Mouse (Mus musculus) spleen, adult 2 months (tissue): ENCODE measurements around the gene Olfr462. TPM values are rescaled to one million over a fixed set of nuclear protein-coding genes. Genes with fewer than 3 reads are reported as not detected.

Source experiments
- DNase-seq, 2 experiments: peaks; one replicate each; pipeline versions ENCODE4 v3.0.0 to v3.0.0-alpha.2; 2012 to 2021; ENCODE audit warnings: low spot score in 2 of 2, low read depth in 1 of 2
- H3K27ac ChIP-seq: fragments of 200-500 bp; 2 replicates; pipeline ENCODE4 v1.5.1; 2012; ENCODE audit warnings: low read length, inconsistent platforms; ENCODE audit not compliant: insufficient read depth
- H3K27me3 ChIP-seq: fragments of 200-500 bp; 2 replicates; pipeline ENCODE4 v1.6.1; 2012; ENCODE audit warnings: mild to moderate bottlenecking, moderate library complexity, low read length, inconsistent platforms; ENCODE audit not compliant: control insufficient read depth, insufficient read depth
- H3K36me3 ChIP-seq: fragments of 200-500 bp; 2 replicates; pipeline ENCODE4 v1.6.1; 2012; ENCODE audit warnings: mild to moderate bottlenecking, low read length, inconsistent platforms; ENCODE audit not compliant: control insufficient read depth, insufficient read depth
- H3K4me1 ChIP-seq: fragments of 200-500 bp; 2 replicates; pipeline ENCODE4 v1.6.1; 2011; ENCODE audit warnings: inconsistent platforms; ENCODE audit not compliant: control insufficient read depth, insufficient read depth, insufficient read length
- H3K4me3 ChIP-seq: fragments of 200-500 bp; 2 replicates; pipeline ENCODE4 v1.5.1; 2011; ENCODE audit warnings: mild to moderate bottlenecking, inconsistent platforms; ENCODE audit not compliant: insufficient read depth, insufficient read length; ENCODE audit errors: extremely low read depth
- CTCF ChIP-seq: fragments of 200-500 bp; IDR thresholded peaks from 2 replicates; pipeline ENCODE4 v1.5.1; 2011; ENCODE audit warnings: mild to moderate bottlenecking, inconsistent platforms; ENCODE audit not compliant: insufficient read depth, insufficient read length, insufficient replicate concordance; ENCODE audit errors: extremely low read depth
- POLR2A ChIP-seq: fragments of 200-500 bp; IDR thresholded peaks from 2 replicates; pipeline ENCODE4 v1.6.1; 2011; ENCODE audit warnings: low read depth, low read length, inconsistent platforms
- WGBS: fragments of 180-500 bp; shearing (Covaris S2); methylation state at CpG from one replicate; pipeline ENCODE4 v1.1.7; 2018; 5-methylcytosine and 5-hydroxymethylcytosine counted together
- polyA plus RNA-seq: library from polyadenylated mRNA; depleted of rRNA; stranded (reverse); fragments of >200 nt; gene quantifications from 2 replicates; pipeline ENCODE4 v1.2.3, GENCODE M21; 2012; rRNA removed

Olfr462 gene
- not detected in 2 replicates for polyA plus RNA-seq

GRCm38 (mm10) chr11:87892168-87892567, at the start of gene Olfr462:
Gene Olfr462 (minus strand): TSS chr11:87892268.
- H3K4me1 ChIP-seq: no peaks in the 10 kb centered on the region
- no peaks in the 10 kb centered on the region for H3K36me3 ChIP-seq
- no peak for TF ChIP-seq CTCF
- TF ChIP-seq POLR2A: no peak
- 87% methylated on average over 6 of the region's 6 CpGs for WGBS
- H3K27ac ChIP-seq: no peak within 1 kb of the TSS
- DNase-seq: no peak
- H3K4me3 ChIP-seq: no peak within 1 kb of the TSS
- H3K27me3 ChIP-seq: no peaks in the 10 kb centered on the region

GRCm38 (mm10) chr11:87935467-87935866, 43.4 kb upstream of the Olfr462 start:
- peak in 1 of 2 experiments; percentile 43 for DNase-seq
- WGBS: 56% methylated on average over 3 of the region's 3 CpGs
- Histone ChIP-seq H3K36me3 (no peaks in the 10 kb centered on the region), H3K27ac (peak overlapping the region; percentile 82), H3K4me3 (no peak overlapping the region), H3K4me1 (no peaks in the 10 kb centered on the region; the same call in none of the 2 replicates), H3K27me3 (no peaks in the 10 kb centered on the region; the same call in 1 of the 2 replicates)
- TF ChIP-seq CTCF: no peak

DNA sequence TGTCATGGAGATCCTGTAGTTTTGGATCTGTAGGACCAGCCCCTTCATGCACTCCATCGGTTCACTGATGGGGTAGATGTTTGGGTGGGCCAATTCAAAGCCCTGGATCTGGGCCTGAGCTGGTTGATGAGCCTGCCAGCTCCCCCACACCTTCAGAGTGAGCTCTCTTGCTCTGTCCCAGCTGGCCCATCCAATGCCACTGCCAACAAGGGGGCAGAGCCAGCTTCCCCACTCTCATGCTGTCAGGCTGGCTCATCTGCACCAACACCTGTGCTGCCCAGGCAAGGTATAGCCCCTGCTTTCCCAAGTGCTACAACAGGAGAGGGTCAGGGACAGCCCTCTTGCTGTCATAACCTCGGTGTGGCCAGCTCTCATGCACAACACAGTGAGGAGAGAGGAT, 41.7 kb upstream of the Olfr462 start:
- Histone ChIP-seq H3K4me1 (no peaks in the 10 kb centered on the region; the same call in none of the 2 replicates), H3K27me3 (no peaks in the 10 kb centered on the region), H3K4me3 (no peak overlapping the region), H3K36me3 (no peaks in the 10 kb centered on the region), H3K27ac (no peak overlapping the region)
- TF ChIP-seq CTCF: no peak
- no peak for TF ChIP-seq POLR2A
- no peak for DNase-seq
- 63% methylated on average over 2 of the region's 2 CpGs for WGBS

GRCm38 (mm10) chr11:87930348-87930747, 38.3 kb upstream of the Olfr462 start:
- DNase-seq: no peak
- Histone ChIP-seq H3K27ac (no peak overlapping the region), H3K4me1 (no peaks in the 10 kb centered on the region), H3K27me3 (no peaks in the 10 kb centered on the region), H3K4me3 (no peak overlapping the region), H3K36me3 (no peaks in the 10 kb centered on the region)
- TF ChIP-seq CTCF: no peak
- no peak for TF ChIP-seq POLR2A
- whole genome bisulfite sequencing: 90% methylated on average over 2 of the region's 2 CpGs

DNA sequence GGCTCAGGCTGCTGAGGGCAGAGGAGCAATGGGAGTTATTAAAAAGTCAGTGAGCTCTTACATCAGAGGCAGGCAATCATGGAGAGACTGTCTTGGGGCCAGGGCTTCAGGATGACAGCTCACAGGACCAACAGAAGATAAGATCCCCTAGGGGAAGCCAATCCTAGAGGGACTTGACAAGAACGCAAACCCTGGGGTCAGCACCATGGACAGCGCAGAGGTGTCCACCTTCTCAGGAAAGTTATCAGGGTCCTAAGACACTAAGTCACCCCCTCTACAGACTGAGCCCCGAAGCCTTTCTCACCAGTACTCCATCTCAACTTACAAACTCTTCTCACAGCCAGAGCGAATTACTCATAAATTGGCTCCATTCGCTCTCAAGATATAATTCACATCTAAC, 28.9 kb upstream of the Olfr462 start, which contains the start of gene Olfr464:
Olfr464 (minus strand) TSS at position 2 of the 400 bp plus-strand sequence.
- H3K27me3 ChIP-seq: no peaks in the 10 kb centered on the region
- H3K27ac ChIP-seq: no peak within 1 kb of the TSS
- no peak within 1 kb of the TSS for H3K4me3 ChIP-seq
- TF ChIP-seq CTCF: no peak
- TF ChIP-seq POLR2A: no peak
- no peaks in the 10 kb centered on the region for H3K36me3 ChIP-seq
- DNase-seq: no peak
- 30% methylated on average over 5 of the region's 5 CpGs for WGBS
- H3K4me1 ChIP-seq: no peaks in the 10 kb centered on the region

DNA sequence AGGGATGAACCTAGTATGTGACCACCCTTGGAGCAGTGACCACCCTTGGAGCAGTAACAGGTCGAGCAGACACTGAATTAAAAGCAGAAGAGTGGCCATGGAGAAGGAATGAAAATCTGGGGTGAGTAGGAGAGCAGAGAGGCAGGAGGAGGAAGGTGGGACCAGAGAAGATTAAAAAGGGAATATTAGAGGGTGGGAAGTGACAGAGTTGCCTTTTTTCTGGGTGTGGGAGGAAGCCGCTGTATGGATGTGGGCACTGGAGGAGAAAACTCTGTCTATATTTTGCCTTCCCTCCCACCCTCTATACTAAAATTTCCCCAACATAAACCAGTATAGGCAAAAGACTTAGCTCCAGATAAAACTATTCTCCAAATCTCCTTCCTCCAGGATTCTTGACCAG, 28.2 kb upstream of the Olfr462 start:
- DNase-seq: no peak
- Histone ChIP-seq H3K36me3 (no peaks in the 10 kb centered on the region), H3K4me3 (no peak overlapping the region), H3K27me3 (no peaks in the 10 kb centered on the region), H3K4me1 (no peaks in the 10 kb centered on the region), H3K27ac (no peak overlapping the region)
- no peak for TF ChIP-seq CTCF
- 67% methylated on average over 2 of the region's 2 CpGs for WGBS

GRCm38 (mm10) chr11:87916005-87916404, 23.9 kb upstream of the Olfr462 start:
- DNase-seq: no peak
- H3K4me3 ChIP-seq: no peak overlapping the region
- H3K27ac ChIP-seq: no peak overlapping the region
- no peaks in the 10 kb centered on the region for H3K27me3 ChIP-seq
- no peaks in the 10 kb centered on the region for H3K36me3 ChIP-seq
- no peak for TF ChIP-seq CTCF
- no peak for TF ChIP-seq POLR2A
- no peaks in the 10 kb centered on the region for H3K4me1 ChIP-seq
- 73% methylated on average over 1 of the region's 1 CpGs for WGBS

DNA sequence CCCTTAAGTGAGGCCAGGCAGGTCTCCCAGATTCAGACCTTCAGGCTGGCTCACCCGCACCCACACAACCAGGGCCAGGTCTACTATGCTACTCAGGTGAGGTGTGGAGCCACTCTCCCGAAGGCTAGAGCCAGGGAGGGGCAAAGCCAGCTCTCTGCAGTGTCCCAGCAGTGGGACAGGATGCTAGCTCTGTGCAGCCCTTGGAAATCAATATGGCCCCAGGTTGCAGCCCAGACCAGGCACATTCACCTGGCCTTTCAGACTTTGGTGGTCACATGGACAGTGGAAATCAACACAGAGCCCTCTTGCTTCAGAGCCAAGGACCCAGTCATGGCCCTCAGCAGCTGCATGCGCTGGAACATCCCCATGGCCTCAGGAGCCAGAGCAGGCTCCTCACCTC, 12.3 kb upstream of the Olfr462 start:
- Histone ChIP-seq H3K27me3 (no peaks in the 10 kb centered on the region; the same call in 1 of the 2 replicates), H3K4me3 (no peak overlapping the region), H3K36me3 (no peaks in the 10 kb centered on the region), H3K27ac (no peak overlapping the region), H3K4me1 (no peaks in the 10 kb centered on the region)
- TF ChIP-seq POLR2A: no peak
- TF ChIP-seq CTCF: no peak
- DNase-seq: no peak
- 82% methylated on average over 3 of the region's 3 CpGs for WGBS
